Mouse (Mus musculus) telencephalon, adult 2 months (tissue): ENCODE results near the gene Rab4a.
"Not testable (repeated sequence)": the region's sequence is repeated elsewhere in the genome, so short reads cannot be mapped to it uniquely, and the experiment has no call there.

ENCODE experiments used
- DNase-seq: peaks from one replicate; pipeline ENCODE4 v3.0.0-alpha.2; 2011; ENCODE audit warnings: low read depth, low spot score

Gene Rab4a

GRCm38 (mm10) chr8:123788416-123789170, 17.2 kb upstream of the Rab4a start:
- peak; percentile 45 for DNase-seq

GRCm38 (mm10) chr8:123789461-123789860, 16.3 kb upstream of the Rab4a start:
- DNase-seq = no peak

- DNase-seq = peak; percentile 60
Measured at GRCm38 (mm10) chr8:123789970-123790369, 15.8 kb upstream of the Rab4a start.

DNA sequence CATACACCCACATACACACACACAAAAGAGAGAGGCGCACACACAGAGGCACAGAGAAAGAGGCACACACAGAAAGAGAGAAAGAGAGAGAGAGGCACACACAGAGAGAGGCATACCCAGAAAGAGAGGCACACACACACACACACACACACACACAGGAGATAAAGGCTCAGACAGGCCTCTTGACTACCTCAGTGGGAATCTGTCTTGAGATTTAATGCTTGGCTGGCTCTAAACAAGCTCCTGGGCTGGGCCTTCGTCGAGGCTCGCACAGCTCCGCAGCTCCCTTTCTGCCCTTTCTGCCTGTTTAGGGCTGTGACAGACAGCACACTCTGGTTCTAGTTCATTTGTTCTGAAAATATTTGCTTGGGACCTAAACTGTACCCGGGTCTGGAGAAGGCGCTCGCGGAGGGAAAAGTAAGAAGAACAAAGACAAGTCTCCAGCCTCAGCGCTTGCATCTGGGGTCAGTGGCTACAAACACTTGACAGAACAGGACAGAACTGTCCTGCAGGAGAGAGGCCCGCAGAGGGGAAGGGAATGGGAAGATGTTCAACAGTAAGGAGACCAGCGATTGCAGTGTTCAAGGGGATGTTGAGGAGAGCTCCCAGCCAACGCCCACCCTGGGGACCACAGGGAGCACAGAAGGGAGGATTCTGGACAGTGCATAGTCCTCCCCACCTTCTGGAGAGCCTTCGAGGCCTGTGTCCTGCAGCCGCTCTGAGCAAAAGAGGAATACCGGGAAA, 14.5 kb upstream of the Rab4a start:
- no peak for DNase-seq

GRCm38 (mm10) chr8:123791845-123792225, 13.9 kb upstream of the Rab4a start:
- DNase-seq = no peak

GRCm38 (mm10) chr8:123793900-123794299, 11.9 kb upstream of the Rab4a start:
- no peak for DNase-seq

GRCm38 (mm10) chr8:123794766-123795165, 11.0 kb upstream of the Rab4a start:
- DNase-seq = no peak

DNA sequence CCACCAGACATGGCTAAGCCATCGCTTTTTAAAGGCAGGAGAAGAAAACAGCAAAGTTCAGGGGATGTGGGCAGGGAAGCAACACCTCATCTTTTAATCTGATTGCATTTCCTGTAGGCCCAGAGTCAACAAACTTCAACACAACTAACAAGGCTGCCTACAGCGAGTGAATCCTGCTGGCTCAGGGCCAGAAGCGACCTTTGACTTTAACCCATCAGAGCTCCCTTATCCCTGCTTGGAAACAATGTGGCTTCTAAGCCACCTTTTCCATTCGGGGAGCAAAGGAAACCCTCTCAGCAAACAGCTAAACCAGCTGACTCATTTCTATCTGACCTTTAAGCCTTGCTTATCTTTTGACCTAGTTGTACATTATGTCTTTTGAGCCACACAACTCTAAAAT, 9.0 kb upstream of the Rab4a start:
- no peak for DNase-seq

DNA sequence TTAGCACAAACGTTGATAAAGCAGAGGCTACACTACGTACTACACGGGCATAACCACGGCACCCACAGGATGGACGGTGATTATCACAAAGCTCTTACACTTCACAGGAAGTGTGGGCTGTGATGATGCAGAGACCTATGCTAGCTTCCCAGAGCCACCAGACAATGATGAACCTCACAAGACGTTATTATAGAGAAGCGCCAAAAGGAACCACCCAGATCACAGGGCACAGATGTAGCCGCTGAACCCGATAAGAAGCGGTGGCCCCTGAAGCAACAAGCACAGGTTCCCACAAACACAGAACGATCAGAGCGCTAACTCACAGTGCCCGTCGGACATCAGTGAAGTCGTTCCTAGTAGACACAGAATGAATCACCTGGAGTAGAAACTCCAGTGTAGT, 7.9 kb upstream of the Rab4a start:
- DNase-seq = no peak

- DNase-seq = no peak
Measured at GRCm38 (mm10) chr8:123799434-123799833, 6.4 kb upstream of the Rab4a start.

DNA sequence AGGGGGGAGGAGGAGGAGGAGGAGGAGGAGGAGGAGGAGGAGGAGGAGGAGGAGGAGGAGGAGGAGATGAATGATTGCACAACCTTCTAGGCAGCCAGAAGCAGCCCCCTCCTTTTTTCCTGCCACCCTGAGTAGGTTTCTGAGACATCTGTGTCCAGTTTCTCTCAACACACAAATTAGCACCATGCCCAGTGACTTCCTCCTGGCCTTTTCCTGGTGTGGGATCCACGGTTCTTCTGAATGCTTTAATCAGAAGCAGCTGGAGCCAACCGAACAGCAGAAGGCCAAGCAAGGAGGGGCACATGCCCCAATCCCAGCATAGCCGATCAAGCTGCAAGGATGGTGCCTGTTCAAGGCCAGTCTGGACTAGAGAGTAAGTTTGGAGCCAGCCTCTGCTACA, 5.9 kb upstream of the Rab4a start:
- DNase-seq = no peak

DNA sequence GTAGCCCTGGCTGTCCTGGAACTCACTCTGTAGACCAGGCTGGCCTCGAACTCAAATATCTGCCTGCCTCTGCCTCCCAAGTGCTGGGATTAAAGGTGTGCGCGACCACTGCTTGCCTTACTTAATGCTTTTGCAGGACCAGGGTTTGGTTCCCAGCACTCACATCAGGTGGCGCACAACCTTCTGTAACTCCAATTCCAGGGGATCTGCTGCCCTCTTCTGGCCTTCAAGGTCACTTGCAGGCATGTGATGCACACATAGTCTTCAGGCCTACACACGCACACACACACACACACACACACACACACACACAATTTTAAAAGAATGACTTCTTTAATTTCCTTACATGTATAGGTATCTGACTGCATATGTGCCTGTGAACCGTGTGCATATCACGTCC, 4.9 kb upstream of the Rab4a start:
- DNase-seq = no peak

DNA sequence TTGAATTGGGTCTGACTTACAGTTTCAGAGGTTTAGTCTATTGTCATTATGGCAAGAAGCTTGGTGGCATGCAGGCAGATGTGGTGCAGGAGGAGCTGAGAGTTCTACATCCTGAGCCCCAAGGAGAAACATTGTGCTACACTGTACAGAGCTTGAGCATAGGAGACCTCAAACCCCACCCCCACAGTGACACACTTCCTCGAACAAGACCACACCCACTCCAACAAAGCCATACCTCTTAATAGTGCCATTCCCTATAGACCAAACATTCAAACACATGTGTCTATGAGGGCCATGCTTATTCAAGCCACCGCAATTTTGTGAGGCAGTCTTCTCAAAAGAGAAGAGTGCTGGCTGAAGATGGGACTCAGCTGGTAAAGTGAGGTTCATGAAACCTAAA, 4.2 kb upstream of the Rab4a start:
- DNase-seq = no peak

- DNase-seq = no peak
Measured at GRCm38 (mm10) chr8:123803639-123804038, 2.1 kb upstream of the Rab4a start.

GRCm38 (mm10) chr8:123804586-123804985, 1.2 kb upstream of the Rab4a start:
- no peak for DNase-seq

DNA sequence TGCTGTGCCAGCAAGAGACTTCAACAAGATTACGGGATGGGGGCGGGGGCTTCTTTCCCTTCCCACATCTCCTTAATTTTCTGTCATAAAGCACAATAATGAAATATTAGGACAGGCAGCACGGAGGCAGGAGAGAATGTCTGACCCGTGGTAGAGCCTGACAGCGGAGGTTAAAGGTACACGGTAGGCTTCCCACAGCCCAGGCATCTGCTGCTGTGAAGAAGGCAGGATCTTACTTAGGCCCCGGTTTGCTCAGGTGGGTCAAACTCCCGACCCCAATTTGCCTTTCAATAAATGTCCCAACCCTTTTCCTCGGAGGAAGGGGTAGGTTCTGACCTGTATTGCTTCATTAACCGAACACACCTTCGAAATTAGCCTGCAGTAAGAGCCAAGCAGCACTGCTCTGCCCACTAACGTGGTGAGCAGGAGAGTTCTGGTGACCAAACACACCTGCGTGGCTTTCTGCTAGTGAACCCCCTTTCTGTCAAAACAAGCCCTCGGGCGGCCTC, 522 bp upstream of the Rab4a start:
- no peak for DNase-seq

DNA sequence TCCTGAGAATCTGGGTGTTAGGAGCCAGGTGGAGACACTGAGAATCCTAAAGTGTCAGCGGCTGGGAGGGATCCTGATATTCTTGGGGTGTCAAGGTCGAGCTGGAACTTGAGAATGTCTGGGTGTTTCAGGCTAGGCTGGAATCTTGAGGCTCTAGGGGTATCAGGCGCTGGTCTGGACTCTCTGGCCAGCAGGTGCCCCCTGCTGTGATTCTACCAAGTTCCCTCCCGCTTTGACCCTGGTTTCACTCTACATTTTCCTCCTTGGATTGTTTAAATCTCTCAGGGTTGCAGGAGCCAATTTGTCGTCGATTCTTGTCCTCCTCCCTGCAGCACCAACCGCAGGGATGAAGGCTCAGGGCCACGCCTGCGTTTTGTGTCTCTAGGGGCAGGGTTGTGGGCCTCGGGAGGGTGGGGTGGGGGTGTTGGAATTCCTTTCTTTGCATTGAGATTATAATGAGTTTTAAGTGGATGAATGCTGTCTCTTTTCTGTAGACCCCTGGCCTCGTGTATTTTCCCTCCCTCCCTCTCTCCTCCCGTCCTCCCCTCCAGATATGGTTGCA, 670 bp downstream of the Rab4a start:
- DNase-seq = no peak

GRCm38 (mm10) chr8:123807024-123807431, 1.2 kb downstream of the Rab4a start:
- DNase-seq = no peak

- DNase-seq = no peak
Measured at GRCm38 (mm10) chr8:123807852-123808573, 2.2 kb downstream of the Rab4a start.

DNA sequence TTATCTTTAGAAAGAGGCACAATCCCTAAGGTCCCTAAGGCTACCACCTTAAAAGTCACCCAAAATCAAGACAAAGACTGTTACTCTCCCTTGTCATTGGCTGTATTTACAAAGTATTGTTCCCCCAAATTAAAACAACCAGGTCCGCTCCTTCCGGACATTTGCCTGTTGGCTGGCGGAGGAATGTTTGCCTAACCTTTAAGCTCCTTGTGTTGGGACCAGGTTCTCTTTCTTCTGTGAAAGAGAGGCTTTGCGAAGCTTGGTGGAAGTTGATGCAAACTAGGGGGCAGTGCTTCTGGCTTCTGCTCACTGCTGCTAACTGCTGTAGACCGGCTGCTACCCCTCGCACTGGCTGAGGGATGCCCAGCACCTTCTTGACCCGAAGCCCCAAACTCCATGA, 2.9 kb downstream of the Rab4a start:
- DNase-seq = no peak

- DNase-seq = not testable (repeated sequence)
Measured at GRCm38 (mm10) chr8:123809342-123809741, 3.6 kb downstream of the Rab4a start.

- DNase-seq = no peak
Measured at GRCm38 (mm10) chr8:123812227-123812626, 6.4 kb downstream of the Rab4a start.
